Mouse (Mus musculus) adrenal gland, postnatal 0 days (tissue): Measurements from ENCODE around the gene Gm6763. TPM values are rescaled to one million over a fixed set of nuclear protein-coding genes. Genes with fewer than 3 reads are reported as not detected.

Experiments used
- polyA plus RNA-seq: library from polyadenylated mRNA; unstranded; fragments of >200 nt; fragmentation: Nextera tagmentation; extraction: Ambion mirVana; gene quantifications from 2 replicates; pipeline ENCODE4 v1.2.1, GENCODE M21; 2015

Gm6763 gene
- polyA plus RNA-seq: not detected in 2 replicates

DNA sequence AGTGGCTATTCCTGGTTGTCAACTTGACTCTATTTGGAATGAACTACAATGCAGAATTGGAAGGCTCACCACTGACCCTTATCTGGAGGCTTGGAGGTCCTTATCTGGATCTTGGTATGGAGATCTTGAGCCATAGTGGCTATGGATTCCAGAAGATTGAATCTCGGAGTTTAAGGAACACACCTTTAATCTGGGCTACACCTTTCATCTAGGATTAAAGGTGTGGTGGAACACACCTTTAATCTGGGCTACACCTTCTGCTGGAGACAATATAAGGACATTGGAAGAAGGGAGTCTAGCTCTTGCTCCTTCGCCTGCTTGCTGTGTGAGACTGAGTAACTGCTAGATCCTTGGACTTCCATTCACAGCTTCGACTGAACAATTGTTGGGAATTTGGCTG, at the start of gene Gm6763:
Gene Gm6763, plus strand, starts transcription at position 301 of the 400 bp plus-strand sequence.

DNA sequence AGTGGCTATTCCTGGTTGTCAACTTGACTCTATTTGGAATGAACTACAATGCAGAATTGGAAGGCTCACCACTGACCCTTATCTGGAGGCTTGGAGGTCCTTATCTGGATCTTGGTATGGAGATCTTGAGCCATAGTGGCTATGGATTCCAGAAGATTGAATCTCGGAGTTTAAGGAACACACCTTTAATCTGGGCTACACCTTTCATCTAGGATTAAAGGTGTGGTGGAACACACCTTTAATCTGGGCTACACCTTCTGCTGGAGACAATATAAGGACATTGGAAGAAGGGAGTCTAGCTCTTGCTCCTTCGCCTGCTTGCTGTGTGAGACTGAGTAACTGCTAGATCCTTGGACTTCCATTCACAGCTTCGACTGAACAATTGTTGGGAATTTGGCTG, 8.6 kb upstream of the Gm6763 start, which contains the start of gene Gm21293:
Gene Gm21293, plus strand, starts transcription at position 301 of the 400 bp plus-strand sequence.

DNA sequence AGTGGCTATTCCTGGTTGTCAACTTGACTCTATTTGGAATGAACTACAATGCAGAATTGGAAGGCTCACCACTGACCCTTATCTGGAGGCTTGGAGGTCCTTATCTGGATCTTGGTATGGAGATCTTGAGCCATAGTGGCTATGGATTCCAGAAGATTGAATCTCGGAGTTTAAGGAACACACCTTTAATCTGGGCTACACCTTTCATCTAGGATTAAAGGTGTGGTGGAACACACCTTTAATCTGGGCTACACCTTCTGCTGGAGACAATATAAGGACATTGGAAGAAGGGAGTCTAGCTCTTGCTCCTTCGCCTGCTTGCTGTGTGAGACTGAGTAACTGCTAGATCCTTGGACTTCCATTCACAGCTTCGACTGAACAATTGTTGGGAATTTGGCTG, 8.4 kb downstream of the Gm6763 start, which contains the start of gene Gm8764:
Gene Gm8764, plus strand, starts transcription at position 301 of the 400 bp plus-strand sequence.

DNA sequence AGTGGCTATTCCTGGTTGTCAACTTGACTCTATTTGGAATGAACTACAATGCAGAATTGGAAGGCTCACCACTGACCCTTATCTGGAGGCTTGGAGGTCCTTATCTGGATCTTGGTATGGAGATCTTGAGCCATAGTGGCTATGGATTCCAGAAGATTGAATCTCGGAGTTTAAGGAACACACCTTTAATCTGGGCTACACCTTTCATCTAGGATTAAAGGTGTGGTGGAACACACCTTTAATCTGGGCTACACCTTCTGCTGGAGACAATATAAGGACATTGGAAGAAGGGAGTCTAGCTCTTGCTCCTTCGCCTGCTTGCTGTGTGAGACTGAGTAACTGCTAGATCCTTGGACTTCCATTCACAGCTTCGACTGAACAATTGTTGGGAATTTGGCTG, 16.9 kb downstream of the Gm6763 start, which contains the start of gene Gm21304:
Gene Gm21304, plus strand, starts transcription at position 301 of the 400 bp plus-strand sequence.

DNA sequence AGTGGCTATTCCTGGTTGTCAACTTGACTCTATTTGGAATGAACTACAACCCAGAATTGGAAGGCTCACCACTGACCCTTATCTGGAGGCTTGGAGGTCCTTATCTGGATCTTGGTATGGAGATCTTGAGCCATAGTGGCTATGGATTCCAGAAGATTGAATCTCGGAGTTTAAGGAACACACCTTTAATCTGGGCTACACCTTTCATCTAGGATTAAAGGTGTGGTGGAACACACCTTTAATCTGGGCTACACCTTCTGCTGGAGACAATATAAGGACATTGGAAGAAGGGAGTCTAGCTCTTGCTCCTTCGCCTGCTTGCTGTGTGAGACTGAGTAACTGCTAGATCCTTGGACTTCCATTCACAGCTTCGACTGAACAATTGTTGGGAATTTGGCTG, 25.4 kb downstream of the Gm6763 start, which contains the start of gene Gm21312:
Gene Gm21312, plus strand, starts transcription at position 301 of the 400 bp plus-strand sequence.

DNA sequence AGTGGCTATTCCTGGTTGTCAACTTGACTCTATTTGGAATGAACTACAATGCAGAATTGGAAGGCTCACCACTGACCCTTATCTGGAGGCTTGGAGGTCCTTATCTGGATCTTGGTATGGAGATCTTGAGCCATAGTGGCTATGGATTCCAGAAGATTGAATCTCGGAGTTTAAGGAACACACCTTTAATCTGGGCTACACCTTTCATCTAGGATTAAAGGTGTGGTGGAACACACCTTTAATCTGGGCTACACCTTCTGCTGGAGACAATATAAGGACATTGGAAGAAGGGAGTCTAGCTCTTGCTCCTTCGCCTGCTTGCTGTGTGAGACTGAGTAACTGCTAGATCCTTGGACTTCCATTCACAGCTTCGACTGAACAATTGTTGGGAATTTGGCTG, 33.9 kb downstream of the Gm6763 start, which contains the start of gene Gm20765:
Gene Gm20765, plus strand, starts transcription at position 301 of the 400 bp plus-strand sequence.

DNA sequence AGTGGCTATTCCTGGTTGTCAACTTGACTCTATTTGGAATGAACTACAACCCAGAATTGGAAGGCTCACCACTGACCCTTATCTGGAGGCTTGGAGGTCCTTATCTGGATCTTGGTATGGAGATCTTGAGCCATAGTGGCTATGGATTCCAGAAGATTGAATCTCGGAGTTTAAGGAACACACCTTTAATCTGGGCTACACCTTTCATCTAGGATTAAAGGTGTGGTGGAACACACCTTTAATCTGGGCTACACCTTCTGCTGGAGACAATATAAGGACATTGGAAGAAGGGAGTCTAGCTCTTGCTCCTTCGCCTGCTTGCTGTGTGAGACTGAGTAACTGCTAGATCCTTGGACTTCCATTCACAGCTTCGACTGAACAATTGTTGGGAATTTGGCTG, 42.4 kb downstream of the Gm6763 start, which contains the start of gene Gm4340:
Gene Gm4340, plus strand, starts transcription at position 301 of the 400 bp plus-strand sequence.

Other genes starting within 250 kb of the Gm6763 start
- not detected in 2 replicates for gene Gm21293, start 8.5 kb upstream of the Gm6763 start, polyA plus RNA-seq
- gene Gm8764, start 8.5 kb downstream of the Gm6763 start, polyA plus RNA-seq: not detected in 2 replicates
- not detected in 2 replicates for gene Gm21304, start 17.0 kb downstream of the Gm6763 start, polyA plus RNA-seq
- gene Gm21312, start 25.5 kb downstream of the Gm6763 start, polyA plus RNA-seq: not detected in 2 replicates
- not detected in 2 replicates for gene Gm20765, start 34.0 kb downstream of the Gm6763 start, polyA plus RNA-seq
- not detected in 2 replicates for gene Gm4340, start 42.5 kb downstream of the Gm6763 start, polyA plus RNA-seq